Mouse (Mus musculus) intestine, postnatal 0 days (tissue): ENCODE results near the gene Aipl1. TPM values are rescaled to one million over a fixed set of nuclear protein-coding genes. Genes with fewer than 3 reads are reported as not detected.

Source experiments
- ATAC-seq: fragments of 200-750 bp; cut with Nextera tagmentation; 2 replicates; pipeline ENCODE4 v1.8.0; 2017; ENCODE audit warnings: mild to moderate bottlenecking, moderate TSS enrichment, moderate library complexity
- H3K27ac ChIP-seq: fragments of 300-500 bp; sonication (generic); 2 replicates; pipeline ENCODE4 v1.5.1; 2014; ENCODE audit warnings: mild to moderate bottlenecking, low read depth, low read length, moderate library complexity
- H3K27me3 ChIP-seq: fragments of 300-500 bp; sonication (generic); replicated peaks from 2 replicates; pipeline ENCODE4 v1.6.1; 2014; ENCODE audit warnings: low read length, mixed read lengths; ENCODE audit not compliant: control insufficient read depth, insufficient read depth
- H3K36me3 ChIP-seq: fragments of 300-500 bp; sonication (generic); 2 replicates; pipeline ENCODE4 v1.6.1; 2014; ENCODE audit warnings: mild to moderate bottlenecking, moderate library complexity; ENCODE audit not compliant: control insufficient read depth, insufficient read depth
- H3K4me1 ChIP-seq: fragments of 300-500 bp; sonication (generic); replicated peaks from 2 replicates; pipeline ENCODE4 v1.6.1; 2014; ENCODE audit warnings: antibody characterized with exemption, low read length, mixed read lengths; ENCODE audit not compliant: control insufficient read depth, insufficient read depth
- H3K4me2 ChIP-seq: fragments of 300-500 bp; sonication (generic); replicated peaks from 2 replicates; pipeline ENCODE4 v1.6.1; 2014; ENCODE audit warnings: low read depth, mild to moderate bottlenecking, moderate library complexity
- H3K4me3 ChIP-seq: fragments of 300-500 bp; sonication (generic); 2 replicates; pipeline ENCODE4 v1.5.1; 2014; ENCODE audit warnings: low read depth, low read length
- H3K9ac ChIP-seq: fragments of 300-500 bp; sonication (generic); 2 replicates; pipeline ENCODE4 v1.6.1; 2014; ENCODE audit warnings: mild to moderate bottlenecking, low read depth, low read length
- H3K9me3 ChIP-seq: fragments of 300-500 bp; sonication (generic); 2 replicates; pipeline ENCODE4 v1.6.1; 2016; ENCODE audit warnings: mixed run types; ENCODE audit not compliant: control insufficient read depth
- CTCF ChIP-seq: sonication (generic); IDR thresholded peaks from 2 replicates; pipeline ENCODE4 v1.5.1; 2016; ENCODE audit warnings: low read depth, mild to moderate bottlenecking, control low read depth, antibody characterized with exemption, moderate library complexity
- WGBS: fragments of 180-500 bp; shearing (Covaris S2); extraction: QIAGEN DNeasy Blood & Tissue Kit; methylation state at CpG from one replicate; pipeline ENCODE4 v1.1.7; 2014; 5-methylcytosine and 5-hydroxymethylcytosine counted together
- polyA plus RNA-seq: library from polyadenylated mRNA; unstranded; fragments of >200 nt; fragmentation: Nextera tagmentation; extraction: Ambion mirVana; gene quantifications from 2 replicates; pipeline ENCODE4 v1.2.1, GENCODE M21; 2015

The Aipl1 gene
- polyA plus RNA-seq, 1 experiment from 2014 or later = 0.10 TPM

- no peak overlapping the region for H3K4me2 ChIP-seq
- 77% methylated on average over 1 of the region's 1 CpGs for WGBS
- H3K36me3 ChIP-seq = no peaks in the 10 kb centered on the region
- H3K4me3 ChIP-seq = no peak overlapping the region
- no peaks in the 10 kb centered on the region for H3K9me3 ChIP-seq
- TF ChIP-seq CTCF = no peak
- no peak overlapping the region for H3K27ac ChIP-seq
- no peaks in the 10 kb centered on the region for H3K27me3 ChIP-seq
- no peaks in the 10 kb centered on the region for H3K4me1 ChIP-seq
- H3K9ac ChIP-seq = no peak overlapping the region
- no peak for ATAC-seq
Observed at GRCm38 (mm10) chr11:72011955-72012354, 25.4 kb downstream of the Aipl1 start.

GRCm38 (mm10) chr11:72010940-72011722, 26.2 kb downstream of the Aipl1 start:
- TF ChIP-seq CTCF = no peak
- H3K9ac ChIP-seq = no peak overlapping the region
- ATAC-seq = no peak
- no peak overlapping the region for H3K27ac ChIP-seq
- no peak overlapping the region for H3K4me2 ChIP-seq
- no peaks in the 10 kb centered on the region for H3K36me3 ChIP-seq
- H3K9me3 ChIP-seq = no peaks in the 10 kb centered on the region
- no peak overlapping the region for H3K4me3 ChIP-seq
- no peaks in the 10 kb centered on the region for H3K4me1 ChIP-seq
- 26% methylated on average over 9 of the region's 9 CpGs for WGBS
- no peaks in the 10 kb centered on the region for H3K27me3 ChIP-seq

- Histone ChIP-seq H3K27me3 (no peaks in the 10 kb centered on the region), H3K9ac (no peak overlapping the region), H3K4me2 (no peak overlapping the region), H3K4me1 (no peaks in the 10 kb centered on the region), H3K27ac (no peak overlapping the region), H3K4me3 (no peak overlapping the region), H3K9me3 (no peaks in the 10 kb centered on the region), H3K36me3 (no peaks in the 10 kb centered on the region)
- 19% methylated on average over 5 of the region's 5 CpGs for WGBS
- ATAC-seq = no peak
- no peak for TF ChIP-seq CTCF
Observed at GRCm38 (mm10) chr11:72010367-72010766, 26.9 kb downstream of the Aipl1 start.

GRCm38 (mm10) chr11:72005547-72005946, 31.8 kb downstream of the Aipl1 start:
- Histone ChIP-seq H3K27ac (no peak overlapping the region), H3K4me1 (no peaks in the 10 kb centered on the region), H3K27me3 (no peaks in the 10 kb centered on the region), H3K9me3 (no peaks in the 10 kb centered on the region), H3K4me2 (no peak overlapping the region), H3K36me3 (no peaks in the 10 kb centered on the region), H3K9ac (no peak overlapping the region), H3K4me3 (no peak overlapping the region)
- no peak for ATAC-seq
- 88% methylated on average over 6 of the region's 6 CpGs for WGBS
- no peak for TF ChIP-seq CTCF

GRCm38 (mm10) chr11:72003171-72003570, 34.1 kb downstream of the Aipl1 start:
- ATAC-seq = no peak

GRCm38 (mm10) chr11:72002138-72002853, 35.0 kb downstream of the Aipl1 start:
- Histone ChIP-seq H3K9ac (no peak overlapping the region), H3K36me3 (no peaks in the 10 kb centered on the region), H3K9me3 (no peaks in the 10 kb centered on the region), H3K4me1 (no peaks in the 10 kb centered on the region), H3K4me3 (no peak overlapping the region), H3K27ac (no peak overlapping the region), H3K27me3 (no peaks in the 10 kb centered on the region), H3K4me2 (no peak overlapping the region)
- WGBS = 50% methylated on average over 13 of the region's 13 CpGs
- peak; percentile 73 for TF ChIP-seq CTCF
- no peak for ATAC-seq

More at GRCm38 (mm10) chr11:72003171-72003570, 34.1 kb downstream of the Aipl1 start:
- Histone ChIP-seq H3K9ac (no peak overlapping the region), H3K4me3 (no peak overlapping the region), H3K4me1 (no peaks in the 10 kb centered on the region), H3K9me3 (no peaks in the 10 kb centered on the region), H3K27ac (no peak overlapping the region), H3K27me3 (no peaks in the 10 kb centered on the region), H3K4me2 (no peak overlapping the region), H3K36me3 (no peaks in the 10 kb centered on the region)
- no peak for TF ChIP-seq CTCF
- 44% methylated on average over 9 of the region's 9 CpGs for WGBS
